Mouse (Mus musculus): ENCODE data around the gene Atrnl1.
"Not testable (repeated sequence)": the region's sequence is repeated elsewhere in the genome, so short reads cannot be mapped to it uniquely, and the experiment has no call there.

Atrnl1 gene

DNA sequence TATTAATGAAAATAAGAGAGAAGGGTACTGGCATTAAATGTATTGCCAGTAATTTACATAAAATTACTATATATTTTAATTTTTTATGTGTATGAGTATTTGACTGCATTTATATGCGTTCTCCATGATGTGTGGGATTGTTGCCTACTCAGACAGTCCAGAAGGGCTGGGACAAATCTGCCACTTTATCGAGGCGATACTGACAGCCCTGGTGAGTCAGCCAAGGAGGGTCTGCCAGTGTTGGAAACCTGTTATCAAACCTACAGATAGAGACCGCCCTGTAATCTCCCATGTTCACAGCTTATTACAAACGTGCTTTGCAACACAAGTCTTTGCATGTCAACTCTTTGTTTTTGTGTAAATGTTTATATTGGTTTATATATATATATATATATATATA is 347.9 kb downstream of the Atrnl1 start:
- no peak for DNase-seq (ENCODE audit: extremely low spot score, low read depth, low spot score)

DNA sequence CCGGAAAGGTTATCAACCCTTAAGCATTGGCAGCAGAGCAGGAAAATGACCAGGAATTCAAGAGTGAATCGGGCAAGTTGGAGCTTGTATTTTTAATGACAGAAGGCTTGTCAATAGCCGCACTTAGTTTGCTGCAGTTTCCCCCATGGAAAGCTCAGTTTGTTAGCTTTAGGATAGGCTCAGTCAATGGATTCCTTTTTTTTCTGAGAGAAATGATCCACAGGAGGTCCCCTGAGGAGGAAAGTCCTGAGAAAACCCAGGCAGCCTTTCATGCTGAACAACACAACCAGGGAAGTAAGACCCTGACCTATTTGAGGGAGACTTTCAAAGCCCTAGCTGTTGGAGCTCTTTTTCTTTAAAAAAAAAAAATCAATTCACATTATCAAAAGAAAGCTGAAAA is 350.5 kb downstream of the Atrnl1 start:
- DNase-seq (ENCODE audit: extremely low spot score, low read depth, low spot score): no peak

DNA sequence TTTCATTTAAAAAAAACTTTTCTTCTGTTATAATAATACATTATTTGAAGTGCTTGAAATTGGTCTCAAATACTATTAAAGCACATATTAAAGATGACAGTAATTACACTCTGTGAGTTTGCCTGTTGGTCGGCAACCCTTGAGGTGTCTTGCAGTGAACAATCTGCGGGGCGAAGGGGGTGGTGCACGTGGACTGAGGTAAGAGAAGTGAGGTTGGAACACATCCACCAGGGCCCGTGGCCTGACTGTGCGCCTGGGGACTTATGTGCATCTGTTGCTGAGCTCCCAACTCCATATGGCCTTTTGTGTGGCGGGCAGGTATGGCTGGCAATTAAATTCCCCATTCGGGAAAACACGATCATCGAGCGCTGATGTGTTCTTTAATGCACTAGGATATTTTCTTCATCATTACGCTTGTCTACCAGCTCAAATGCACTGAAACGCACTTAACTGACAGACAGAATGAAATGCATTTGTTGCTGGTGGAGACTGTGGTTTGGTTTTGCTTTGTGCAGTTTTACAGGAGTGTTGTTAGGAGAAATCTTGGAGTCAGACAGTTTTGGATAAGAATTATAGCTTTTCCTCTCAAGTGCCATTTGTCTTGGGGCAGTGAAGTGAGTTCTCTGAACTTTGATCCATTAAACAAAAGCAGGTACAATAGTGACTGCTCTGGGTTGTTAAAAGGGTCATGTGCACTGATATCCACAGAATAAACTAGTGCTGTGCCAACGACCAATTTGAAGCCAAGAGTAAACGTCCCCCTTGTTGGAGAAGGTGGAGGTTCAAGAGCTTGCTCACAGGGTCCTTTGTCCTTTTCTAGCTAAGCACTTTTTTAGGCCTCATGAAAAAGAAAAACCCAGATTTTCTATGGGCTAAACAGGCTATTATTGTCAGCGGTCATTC is 351.2 kb downstream of the Atrnl1 start:
- DNase-seq (ENCODE audit: extremely low spot score, low read depth, low spot score): no peak

DNA sequence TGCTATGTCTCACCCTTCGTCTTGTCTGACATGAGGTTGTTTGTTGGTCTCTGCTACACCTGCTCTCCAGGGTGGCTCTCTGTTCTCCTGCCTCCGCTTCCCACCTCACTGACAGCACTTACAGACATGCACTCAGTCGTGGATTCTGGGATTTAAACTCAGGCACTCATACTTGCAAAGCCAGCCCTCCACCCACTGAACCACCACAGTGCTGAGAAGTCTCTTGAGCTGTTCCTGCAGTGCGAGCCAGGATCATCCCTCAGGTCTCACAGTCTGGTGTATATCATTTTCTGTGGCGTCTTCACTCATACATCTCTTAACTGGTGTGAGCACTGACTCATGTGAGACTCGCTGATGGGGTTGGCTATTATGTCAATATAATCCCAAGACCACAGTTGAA is 353.0 kb downstream of the Atrnl1 start:
- DNase-seq (ENCODE audit: extremely low spot score, low read depth, low spot score): no peak

DNA sequence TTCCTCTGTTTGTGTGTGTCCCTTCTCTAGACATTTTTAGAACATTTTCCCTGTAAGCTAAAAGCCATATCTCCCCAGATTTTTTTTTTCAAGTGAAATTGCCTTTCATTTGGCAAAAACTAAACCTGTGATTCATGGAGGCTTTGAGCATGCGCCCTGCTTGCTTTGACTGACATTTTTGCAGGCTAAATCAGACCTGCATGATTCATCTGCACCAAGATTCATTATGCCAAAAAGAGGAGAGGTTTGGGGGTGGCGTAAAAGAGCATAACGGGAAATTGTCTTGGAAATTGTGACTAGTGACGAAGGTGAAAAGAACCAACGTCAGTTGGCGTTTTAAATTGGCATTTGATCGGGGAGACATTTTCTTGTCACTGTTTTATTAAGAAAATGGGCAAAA is 358.9 kb downstream of the Atrnl1 start:
- DNase-seq (ENCODE audit: extremely low spot score, low read depth, low spot score): no peak

DNA sequence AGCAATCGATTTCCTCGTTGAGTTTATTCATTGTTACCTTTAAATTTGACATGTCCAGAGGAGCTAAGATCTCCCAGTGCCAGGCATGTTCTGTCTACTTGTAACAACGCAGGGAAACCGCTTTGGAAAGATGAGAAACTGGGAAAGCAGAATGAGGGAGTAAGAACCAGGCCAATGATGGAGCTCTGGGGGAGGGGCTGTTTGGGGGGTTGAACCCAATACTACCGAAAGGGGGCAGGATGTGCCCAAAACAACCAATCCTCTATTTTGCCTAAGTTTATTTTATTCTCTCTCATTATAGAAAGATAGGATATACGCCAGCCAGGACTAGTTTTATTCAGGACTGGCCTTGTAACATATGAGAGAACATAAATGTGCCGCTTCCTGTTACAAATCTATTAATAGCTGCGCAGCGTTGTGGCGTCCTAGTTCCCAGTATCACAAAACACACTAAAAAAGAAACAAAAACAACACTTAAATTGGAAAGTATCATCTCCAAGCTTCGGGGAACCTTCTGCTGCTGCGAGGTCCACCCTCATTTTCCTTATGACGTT is 359.6 kb downstream of the Atrnl1 start:
- no peak for DNase-seq (ENCODE audit: extremely low spot score, low read depth, low spot score)

DNA sequence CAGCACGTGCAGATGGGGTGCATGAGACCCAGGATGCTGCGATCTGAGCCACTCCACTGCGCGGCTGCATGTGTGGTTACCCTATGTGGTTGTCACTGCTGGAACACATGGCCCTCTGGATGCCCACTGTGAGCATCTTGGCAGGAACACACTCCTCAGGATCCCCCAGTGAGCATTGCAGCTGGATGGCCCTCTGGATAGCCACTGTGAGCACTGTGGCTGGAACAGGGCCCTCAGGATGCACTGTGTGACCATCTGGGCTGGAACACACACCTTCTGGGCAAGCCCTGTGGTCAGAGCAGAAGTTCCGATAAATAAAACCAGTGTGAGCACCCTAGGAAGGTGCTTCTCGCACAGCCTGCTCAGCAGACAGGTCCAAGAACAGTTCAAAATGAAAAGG is 364.4 kb downstream of the Atrnl1 start:
- no peak for DNase-seq (ENCODE audit: extremely low spot score, low read depth, low spot score)

DNA sequence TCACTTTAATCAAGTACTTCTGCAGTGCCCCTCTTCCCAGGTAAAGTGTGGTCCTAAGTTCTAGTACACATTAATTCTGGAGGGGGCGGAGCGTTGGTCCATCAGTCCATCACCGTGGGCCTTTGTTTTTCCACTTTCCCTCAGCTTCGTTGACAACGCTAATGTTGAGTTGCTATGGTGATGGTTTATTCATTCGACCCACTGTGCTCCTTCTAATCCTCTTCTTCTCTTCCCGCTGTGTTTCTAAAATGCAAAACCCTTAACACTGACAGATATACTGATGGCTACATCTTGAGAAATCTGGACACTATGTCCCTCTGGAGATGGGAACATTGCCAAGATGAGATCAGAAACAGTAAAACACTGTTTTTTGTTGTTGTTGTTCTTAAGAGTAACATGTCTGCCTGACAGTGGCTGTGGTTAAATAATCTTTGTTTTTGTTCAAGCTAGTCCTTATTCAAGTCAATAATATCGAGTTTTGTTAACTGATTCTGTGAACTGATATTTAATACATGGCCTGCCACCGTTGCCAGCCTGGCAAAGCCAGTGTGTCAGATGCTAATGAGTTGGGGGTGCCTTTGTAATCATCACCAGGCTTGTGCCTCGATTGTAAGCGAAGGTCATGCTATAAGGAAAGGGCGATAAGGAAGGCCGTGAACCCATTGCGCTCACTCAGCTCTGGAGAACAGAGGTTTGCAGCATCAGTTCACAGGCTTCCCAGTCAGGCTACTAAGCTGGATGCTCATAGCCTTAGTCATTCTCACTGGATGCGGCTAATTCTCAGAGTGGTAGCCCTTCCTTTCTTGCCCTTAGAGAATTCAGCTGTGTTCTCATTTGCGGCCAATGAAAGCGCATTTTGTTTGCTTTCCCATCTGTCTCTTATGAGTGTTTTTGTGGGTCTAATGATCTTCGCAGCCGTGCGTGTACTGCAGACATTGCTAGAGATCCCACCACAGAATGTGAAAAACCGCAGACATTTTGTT is 375.4 kb downstream of the Atrnl1 start:
- DNase-seq (ENCODE audit: extremely low spot score, low read depth, low spot score): no peak

DNA sequence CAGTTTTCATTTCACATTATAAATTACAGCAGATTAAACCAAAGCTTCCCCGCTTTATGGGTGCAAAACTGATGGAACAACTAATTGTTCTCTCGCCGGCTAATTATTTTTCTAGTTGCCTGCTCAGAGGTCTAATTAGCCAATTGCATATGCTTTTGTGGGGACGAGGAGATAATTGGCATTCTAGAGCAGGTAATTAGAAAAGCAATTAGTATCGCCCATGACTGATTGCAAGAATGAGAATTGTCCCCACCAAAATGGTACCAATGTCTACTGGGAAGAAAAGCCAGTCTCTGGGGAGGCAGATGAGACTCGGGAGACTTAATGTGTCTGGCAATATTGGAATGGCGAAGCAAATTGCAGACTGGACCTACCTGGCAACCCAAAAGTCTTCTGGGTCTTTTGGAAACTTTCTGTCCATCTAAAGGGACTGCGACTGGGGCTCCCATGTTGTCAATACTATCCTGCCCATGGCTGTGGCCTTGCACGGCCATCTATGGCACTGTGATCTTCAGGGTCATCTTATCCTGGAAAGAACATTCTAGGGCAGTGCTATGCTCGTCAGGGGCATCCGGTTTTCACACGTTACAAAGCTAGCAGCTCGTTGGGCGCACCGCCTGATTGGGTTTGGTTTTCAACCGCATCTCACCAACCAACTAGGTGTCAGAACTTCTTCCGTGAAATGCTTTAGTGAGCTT is 377.0 kb downstream of the Atrnl1 start:
- no peak for DNase-seq (ENCODE audit: extremely low spot score, low read depth, low spot score)

DNA sequence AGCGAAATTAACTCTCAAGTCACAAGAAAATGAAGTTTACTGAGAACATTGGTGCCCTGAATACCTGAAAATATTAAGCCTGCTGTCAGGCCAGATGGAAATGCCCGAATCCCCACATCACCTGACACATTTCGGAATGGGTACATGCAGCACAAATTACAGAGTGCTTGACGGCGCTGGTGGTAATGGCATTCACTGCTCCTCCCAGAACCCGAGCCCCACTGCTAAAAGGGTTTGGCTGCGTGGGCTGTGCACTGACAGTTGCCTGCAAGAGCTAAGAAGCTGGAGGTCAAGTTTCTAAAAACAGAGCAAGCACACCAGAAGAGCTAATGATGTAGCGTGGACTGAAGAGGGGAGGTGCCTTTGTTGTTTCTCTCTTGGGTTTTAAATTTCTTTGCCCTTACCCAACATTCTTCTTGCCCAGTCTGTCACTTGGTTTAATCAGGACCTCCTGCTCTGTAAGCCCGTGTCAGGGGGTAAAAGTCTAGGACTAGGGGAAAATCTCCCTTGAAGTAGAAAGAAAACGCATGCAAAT is 377.8 kb downstream of the Atrnl1 start:
- no peak for DNase-seq (ENCODE audit: extremely low spot score, low read depth, low spot score)

DNA sequence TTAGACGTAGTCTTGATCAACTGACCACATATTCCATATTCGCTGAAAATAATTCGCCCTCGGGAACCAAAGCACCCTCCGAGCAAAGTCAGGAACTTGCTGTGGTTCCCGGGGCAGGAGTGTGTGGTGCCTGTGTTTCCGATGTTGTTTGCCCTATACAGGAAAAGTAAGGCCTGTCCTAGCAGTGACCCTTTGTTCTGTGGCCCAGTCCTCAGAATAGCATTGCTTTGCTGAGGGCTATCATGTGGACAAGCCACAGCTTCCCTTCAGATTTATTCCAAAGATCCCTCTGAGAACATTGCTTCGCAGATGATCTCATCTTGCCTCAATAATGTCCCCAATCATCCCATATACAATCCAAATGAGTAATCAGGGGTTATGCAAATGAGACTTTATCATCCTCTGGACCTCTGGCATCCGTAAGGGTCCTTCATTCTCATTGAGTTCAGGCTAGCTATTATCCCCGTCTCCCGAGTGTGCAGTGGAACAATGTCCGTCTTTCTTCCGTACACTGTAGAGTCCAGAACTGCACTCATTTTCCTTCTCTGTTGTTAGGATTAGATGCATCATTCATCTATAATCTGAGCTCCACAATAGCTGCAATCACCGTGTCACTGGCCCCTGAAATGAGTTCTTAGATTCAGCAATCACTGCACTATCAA is 380.4 kb downstream of the Atrnl1 start:
- no peak for DNase-seq (ENCODE audit: extremely low spot score, low read depth, low spot score)

DNA sequence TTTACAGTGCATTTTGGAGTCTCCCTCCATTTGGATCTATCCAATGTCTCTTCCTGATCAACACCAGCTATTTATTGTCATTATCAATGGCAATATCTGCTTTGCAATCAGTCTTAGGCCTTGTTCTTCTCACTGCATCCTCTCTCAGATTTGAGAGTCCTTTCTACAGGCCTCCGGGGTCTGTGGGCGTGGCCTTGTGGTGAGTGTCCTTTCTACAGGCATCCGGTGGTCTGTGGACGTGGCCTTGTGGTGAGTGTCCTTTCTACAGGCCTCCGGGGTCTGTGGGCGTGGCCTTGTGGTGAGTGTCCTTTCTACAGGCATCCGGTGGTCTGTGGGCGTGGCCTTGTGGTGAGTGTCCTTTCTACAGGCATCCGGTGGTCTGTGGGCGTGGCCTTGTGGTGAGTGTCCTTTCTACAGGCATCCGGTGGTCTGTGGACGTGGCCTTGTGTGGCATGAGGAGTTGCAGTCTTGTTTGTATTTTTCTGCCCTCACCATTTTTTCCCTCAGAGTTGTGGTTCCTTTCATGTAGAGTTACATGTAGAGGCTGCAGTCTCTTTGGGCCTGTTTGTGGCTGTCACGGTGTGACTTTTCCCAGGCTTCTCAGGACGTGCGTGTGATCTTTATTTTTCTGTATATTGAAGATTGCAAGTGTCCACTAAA is 383.5 kb downstream of the Atrnl1 start:
- DNase-seq (ENCODE audit: extremely low spot score, low read depth, low spot score): not testable (repeated sequence)

DNA sequence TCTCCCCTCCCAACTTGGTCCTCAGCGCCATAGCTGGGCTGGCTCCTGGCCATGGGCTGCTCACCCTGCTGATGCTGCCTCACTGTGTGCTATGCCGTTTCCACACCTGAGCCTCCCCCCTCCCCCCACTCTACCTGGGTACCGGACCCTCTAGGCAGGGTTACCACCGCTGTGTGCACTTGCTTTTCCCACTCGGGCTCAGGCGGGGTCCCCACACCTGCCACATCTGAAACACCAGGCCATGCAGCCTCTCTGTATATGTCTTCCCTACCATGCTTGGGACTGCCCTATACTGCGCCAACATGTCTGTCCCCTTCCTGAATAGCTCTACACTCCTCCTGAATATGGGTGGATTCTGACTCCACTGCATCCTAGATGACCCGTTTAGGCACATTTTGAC is 384.2 kb downstream of the Atrnl1 start:
- DNase-seq (ENCODE audit: extremely low spot score, low read depth, low spot score): no peak

DNA sequence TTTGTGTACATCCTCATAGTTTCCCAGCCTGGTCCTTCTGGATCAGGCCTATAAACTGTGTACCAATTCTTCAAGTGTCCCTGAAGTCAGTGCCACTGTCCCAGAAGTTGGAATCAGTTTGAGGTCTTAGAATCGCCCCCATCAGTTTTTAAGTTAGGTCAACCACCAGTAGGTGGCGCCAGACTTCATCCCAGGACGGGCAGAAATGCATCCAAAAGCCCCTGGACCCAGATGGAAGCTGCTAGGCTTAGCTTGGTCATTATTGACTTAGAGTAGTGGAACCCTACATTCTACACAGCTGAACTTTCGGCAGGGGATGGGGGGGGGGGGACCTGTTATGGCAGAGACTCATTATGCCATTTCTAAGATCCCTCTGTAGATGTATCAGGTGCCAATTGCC is 387.1 kb downstream of the Atrnl1 start:
- peak; percentile 14 for DNase-seq (ENCODE audit: extremely low spot score, low read depth, low spot score)

DNA sequence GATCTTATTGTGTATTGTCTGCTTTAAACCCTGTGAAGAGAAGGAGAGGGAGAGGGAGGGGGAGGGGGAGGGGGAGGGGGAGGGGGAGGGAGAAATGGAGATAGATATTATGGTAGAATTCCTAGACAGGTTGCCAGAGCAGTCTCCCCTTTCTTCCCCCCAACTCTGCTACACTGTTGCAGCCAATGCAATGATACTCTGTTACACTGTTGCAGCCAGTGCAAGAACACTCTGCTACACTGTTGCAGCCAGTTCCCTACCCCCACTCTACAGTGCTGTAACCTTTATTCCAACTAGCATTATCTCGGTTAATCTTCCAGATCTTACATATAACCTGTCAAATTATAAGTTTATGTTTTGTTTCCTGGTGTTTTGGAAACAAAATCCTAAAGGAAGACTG is 400.8 kb downstream of the Atrnl1 start:
- DNase-seq (ENCODE audit: extremely low spot score, low read depth, low spot score): no peak

DNA sequence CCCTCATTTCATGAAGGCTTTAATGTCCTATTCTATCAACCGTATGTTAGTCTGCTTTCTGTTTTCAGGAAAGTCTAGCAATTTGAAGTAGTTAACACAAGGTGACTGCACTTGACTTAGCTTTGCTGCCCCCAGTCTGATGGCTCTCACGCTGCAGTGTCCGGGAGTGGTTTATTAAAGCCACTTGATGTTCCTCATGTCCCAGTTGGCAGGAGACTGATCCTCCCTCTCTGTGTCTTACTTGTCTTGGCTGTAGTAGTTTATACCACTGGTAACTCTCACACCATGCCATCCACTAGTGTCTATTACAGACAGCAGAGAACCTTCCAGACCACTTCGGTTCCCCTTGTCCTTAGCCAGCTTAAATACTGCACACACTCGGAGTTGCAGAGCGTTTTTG is 404.9 kb downstream of the Atrnl1 start:
- no peak for DNase-seq (ENCODE audit: extremely low spot score, low read depth, low spot score)

DNA sequence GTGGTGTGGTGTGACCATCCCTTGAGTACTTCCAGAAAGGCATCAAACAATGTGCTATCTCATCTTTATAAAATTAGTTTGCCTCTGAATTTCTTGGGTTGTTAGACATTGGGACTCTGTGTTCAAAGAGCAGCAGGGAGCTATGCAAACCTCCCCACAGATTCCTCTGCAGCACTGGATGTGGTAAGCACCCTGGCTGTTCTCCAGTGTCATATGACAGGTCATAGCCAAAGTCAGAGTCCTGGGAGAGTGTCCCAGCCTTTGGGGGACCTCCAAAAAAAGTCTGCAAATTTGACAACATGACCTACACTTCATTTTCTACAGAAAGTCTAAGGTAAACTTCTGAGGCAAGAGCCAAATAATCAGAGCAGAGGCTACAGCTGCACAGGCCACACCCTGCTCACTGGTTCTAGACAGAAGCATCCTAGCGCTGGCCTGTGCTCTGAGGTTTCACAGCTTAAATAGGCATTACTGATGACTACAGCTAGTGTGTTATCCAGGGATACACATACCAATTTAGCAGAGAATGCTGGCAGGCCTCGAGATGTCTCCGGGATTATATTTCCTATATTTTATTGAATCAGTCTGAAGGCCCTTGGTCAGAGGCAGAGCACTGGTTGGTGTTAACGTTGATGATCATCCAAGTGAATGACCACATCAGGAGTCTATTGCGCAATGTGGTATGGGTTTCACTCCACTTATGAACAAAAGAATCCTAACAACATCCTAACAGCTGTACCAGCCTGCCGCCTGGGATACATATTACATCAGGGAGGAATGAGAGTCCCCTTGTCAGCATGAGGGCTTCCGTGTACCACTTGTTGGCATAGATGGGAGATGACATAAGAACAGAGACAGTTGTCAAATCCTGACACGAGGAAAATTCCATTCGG is 406.0 kb downstream of the Atrnl1 start:
- no peak for DNase-seq (ENCODE audit: extremely low spot score, low read depth, low spot score)

DNA sequence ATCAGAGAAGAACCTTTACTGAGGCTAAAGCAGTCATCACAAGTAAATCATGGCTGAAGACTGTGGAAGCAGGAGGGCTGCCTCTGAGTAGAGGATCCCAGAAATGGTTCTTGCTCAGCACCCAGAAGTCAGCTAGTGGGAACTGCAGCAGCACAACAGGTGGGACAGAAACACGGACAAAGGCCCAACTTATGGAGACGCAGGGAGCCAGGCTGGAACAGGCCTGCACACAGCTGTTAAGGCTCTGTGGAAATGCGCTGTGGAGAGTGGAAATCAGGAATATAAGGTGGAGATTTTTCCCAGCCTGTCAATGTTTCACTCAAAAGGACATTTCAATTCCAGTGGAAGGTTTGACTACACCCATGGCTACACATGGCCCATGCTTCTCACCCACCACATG is 406.6 kb downstream of the Atrnl1 start:
- DNase-seq (ENCODE audit: extremely low spot score, low read depth, low spot score): no peak

DNA sequence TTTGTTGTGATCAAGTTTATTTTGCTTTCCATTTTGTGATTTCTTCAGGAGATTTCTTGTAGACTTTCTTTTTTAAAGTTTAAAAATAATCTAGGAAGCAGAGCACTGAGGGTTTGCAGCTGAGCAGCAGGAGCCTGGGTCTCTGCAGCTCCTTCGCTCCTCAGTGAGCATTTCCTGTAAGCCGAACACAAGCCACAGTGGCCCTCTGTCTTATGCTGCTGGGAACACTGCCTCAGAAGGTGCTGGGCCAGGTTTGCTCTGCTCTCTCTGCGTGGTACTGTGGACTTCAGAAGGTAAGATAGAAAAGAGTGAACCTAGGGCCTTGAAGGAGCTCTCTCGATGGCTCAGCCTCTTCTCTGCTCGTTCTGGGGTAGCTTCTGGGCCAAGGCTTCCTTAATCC is 407.9 kb downstream of the Atrnl1 start:
- DNase-seq (ENCODE audit: extremely low spot score, low read depth, low spot score): no peak

Measured in hindlimb bud, embryonic 11.5 days (tissue).